Mouse (Mus musculus) stomach, postnatal 0 days (tissue): ENCODE results near the gene Scp2d1. TPM values are rescaled to one million over a fixed set of nuclear protein-coding genes. Genes with fewer than 3 reads are reported as not detected.
A peak's percentile ranks its signal among the peaks of the same experiment; 100 is the strongest.
"Not testable (repeated sequence)": the region's sequence is repeated elsewhere in the genome, so short reads cannot be mapped to it uniquely, and the experiment has no call there.

Experiments
- ATAC-seq: fragments of 200-750 bp; cut with Nextera tagmentation; 2 replicates; pipeline ENCODE4 v1.8.0; 2017; ENCODE audit not compliant: low FRiP score, low TSS enrichment
- DNase-seq: peaks from one replicate; pipeline ENCODE4 v3.0.0-alpha.2; 2016; ENCODE audit warnings: low spot score
- H3K27ac ChIP-seq: fragments of 300-500 bp; sonication (generic); replicated peaks from 2 replicates; pipeline ENCODE4 v1.5.1; 2014; ENCODE audit warnings: mild to moderate bottlenecking, control low read depth
- H3K27me3 ChIP-seq: fragments of 300-500 bp; sonication (generic); 2 replicates; pipeline ENCODE4 v1.6.1; 2014; ENCODE audit warnings: low read length; ENCODE audit not compliant: control insufficient read depth, insufficient read depth
- H3K36me3 ChIP-seq: fragments of 300-500 bp; sonication (generic); 2 replicates; pipeline ENCODE4 v1.6.1; 2014; ENCODE audit warnings: low read length, mixed read lengths; ENCODE audit not compliant: control insufficient read depth, insufficient read depth
- H3K4me1 ChIP-seq: fragments of 300-500 bp; sonication (generic); replicated peaks from 2 replicates; pipeline ENCODE4 v1.6.1; 2014; ENCODE audit warnings: antibody characterized with exemption; ENCODE audit not compliant: control insufficient read depth, insufficient read depth
- H3K4me2 ChIP-seq: fragments of 300-500 bp; sonication (generic); replicated peaks from 2 replicates; pipeline ENCODE4 v1.6.1; 2014; ENCODE audit warnings: low read depth, mild to moderate bottlenecking, control low read depth, moderate library complexity
- H3K4me3 ChIP-seq: fragments of 300-500 bp; sonication (generic); 2 replicates; pipeline ENCODE4 v1.5.1; 2014; ENCODE audit warnings: low read depth, low read length, control low read depth
- H3K9ac ChIP-seq: fragments of 300-500 bp; sonication (generic); 2 replicates; pipeline ENCODE4 v1.6.1; 2014; ENCODE audit warnings: mild to moderate bottlenecking, low read length, control low read depth, mixed read lengths
- H3K9me3 ChIP-seq: fragments of 300-500 bp; sonication (generic); 2 replicates; pipeline ENCODE4 v1.6.1; 2016; ENCODE audit warnings: low read length; ENCODE audit not compliant: control insufficient read depth
- CTCF ChIP-seq: IDR thresholded peaks from 2 replicates; pipeline ENCODE4 v1.5.1; 2016; ENCODE audit warnings: antibody characterized with exemption, low read depth, mild to moderate bottlenecking, moderate library complexity
- EP300 ChIP-seq: optimal IDR thresholded peaks from 2 replicates; pipeline ENCODE3; 2016; ENCODE audit warnings: antibody characterized with exemption
- WGBS: fragments of 180-500 bp; shearing (Covaris S2); extraction: QIAGEN DNeasy Blood & Tissue Kit; methylation state at CpG from one replicate; pipeline ENCODE4 v1.1.7; 2014; 5-methylcytosine and 5-hydroxymethylcytosine counted together
- polyA plus RNA-seq: library from polyadenylated mRNA; unstranded; fragments of >200 nt; fragmentation: Nextera tagmentation; extraction: Ambion mirVana; gene quantifications from 2 replicates; pipeline ENCODE4 v1.2.1, GENCODE M21; 2015

Scp2d1 gene
- not detected in 2 replicates for polyA plus RNA-seq

DNA sequence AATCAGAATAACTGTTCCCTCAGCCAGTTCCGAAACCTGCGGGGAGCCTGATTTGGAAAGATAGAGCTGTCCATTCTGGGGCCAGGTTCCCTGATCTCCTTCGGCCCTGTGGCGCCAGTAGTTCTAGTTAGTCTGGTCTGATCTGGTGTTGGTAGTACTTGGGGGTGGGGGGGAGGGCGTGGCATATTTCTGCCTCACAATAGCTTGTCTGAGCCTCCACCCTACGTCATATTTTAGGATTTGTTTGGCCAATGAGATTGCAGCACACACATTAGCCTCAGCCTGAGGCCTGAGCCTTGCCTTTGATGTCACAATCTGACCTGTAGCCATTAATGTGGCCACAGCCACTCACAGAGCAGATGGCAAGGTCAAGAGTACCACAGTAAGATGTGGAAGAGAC, at the start of gene Scp2d1:
Gene Scp2d1, plus strand, starts transcription at position 301 of the 400 bp plus-strand sequence.
- WGBS = 80% methylated on average over 6 of the region's 6 CpGs
- not testable (repeated sequence) for H3K9ac ChIP-seq, H3K4me2 ChIP-seq, DNase-seq, H3K4me3 ChIP-seq, H3K27me3 ChIP-seq, H3K27ac ChIP-seq, H3K4me1 ChIP-seq, H3K36me3 ChIP-seq, H3K9me3 ChIP-seq, ATAC-seq

DNA sequence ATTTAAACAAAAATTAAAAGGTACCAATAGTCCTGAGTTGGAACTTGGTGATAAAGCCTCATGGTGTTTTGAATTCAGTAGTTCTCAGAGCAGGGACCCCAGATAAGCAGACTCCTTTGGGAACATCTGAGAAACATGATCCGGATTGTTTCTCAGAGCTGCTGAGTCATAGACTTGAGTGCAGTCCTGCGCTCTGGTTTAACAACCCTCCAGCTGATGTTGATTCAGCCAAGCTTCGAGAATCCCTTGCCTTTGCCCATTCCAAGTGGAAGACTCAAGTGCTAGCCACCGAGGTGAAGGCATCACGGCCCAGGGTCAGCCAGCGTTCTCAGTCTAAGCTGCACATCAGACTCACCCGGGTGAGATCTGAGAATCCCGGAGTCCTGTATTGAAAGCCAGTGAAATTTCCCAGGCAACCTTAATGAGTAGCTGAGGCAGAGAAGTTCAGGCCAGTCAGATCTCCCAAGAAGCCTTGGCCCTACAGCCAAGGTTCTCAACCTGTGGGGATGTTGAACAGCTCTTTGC, 48.8 kb upstream of the Scp2d1 start:
- 67% methylated on average over 8 of the region's 8 CpGs for WGBS
- Histone ChIP-seq H3K4me3 (no peak overlapping the region), H3K36me3 (no peaks in the 10 kb centered on the region), H3K9ac (no peak overlapping the region), H3K9me3 (no peaks in the 10 kb centered on the region), H3K27ac (peak overlapping the region; percentile 35; the same call in 1 of the 2 replicates), H3K27me3 (no peaks in the 10 kb centered on the region), H3K4me1 (no peaks in the 10 kb centered on the region), H3K4me2 (no peak overlapping the region)
- ATAC-seq (no peak), DNase-seq (no peak)
- no peak for TF ChIP-seq CTCF
- no peak for TF ChIP-seq EP300

DNA sequence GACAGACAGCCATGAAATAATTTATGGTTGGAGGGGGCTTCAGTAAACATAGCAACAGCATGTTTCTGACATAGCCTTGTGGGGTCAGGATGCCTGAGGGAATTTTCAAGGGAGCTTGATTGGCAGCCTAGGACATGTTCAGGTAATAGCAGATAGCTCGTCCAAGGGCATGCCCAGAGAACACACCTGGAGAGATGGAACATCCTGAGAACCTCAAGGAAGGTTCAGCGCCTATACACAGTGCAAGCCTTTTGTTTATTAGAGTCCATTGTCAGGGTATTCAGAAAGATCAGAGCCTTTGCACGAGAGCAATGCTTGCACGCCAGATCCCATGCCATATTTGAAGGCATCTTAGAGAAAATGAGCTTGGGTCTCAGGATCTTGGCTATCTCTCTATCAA, 47.8 kb upstream of the Scp2d1 start:
- Histone ChIP-seq H3K9ac (no peak overlapping the region), H3K36me3 (no peaks in the 10 kb centered on the region), H3K4me2 (no peak overlapping the region), H3K4me3 (no peak overlapping the region), H3K4me1 (no peaks in the 10 kb centered on the region), H3K27ac (no peak overlapping the region), H3K27me3 (no peaks in the 10 kb centered on the region), H3K9me3 (no peaks in the 10 kb centered on the region)
- no peak for TF ChIP-seq EP300
- ATAC-seq (no peak), DNase-seq (no peak)
- WGBS = 90% methylated on average over 4 of the region's 4 CpGs

DNA sequence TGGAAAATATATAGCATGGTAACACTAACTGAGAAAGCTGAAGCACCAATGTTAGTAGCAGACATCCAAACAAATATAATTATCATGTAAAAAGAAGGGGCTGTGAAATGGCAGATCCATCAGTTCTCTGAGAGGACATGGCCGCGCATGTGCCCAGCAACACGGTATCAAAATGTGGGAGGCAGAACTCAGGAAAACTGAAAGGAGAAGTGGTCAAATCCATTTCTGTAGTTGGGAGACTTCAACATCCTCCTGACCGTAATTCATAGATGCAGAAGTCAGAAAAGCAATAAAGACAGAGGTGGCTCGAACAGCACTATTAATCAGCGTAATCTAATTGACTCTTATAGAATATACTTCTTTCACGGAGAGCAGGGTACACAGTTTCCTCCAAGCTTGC, 44.2 kb upstream of the Scp2d1 start:
- Histone ChIP-seq H3K4me1 (no peaks in the 10 kb centered on the region), H3K4me2 (no peak overlapping the region), H3K4me3 (no peak overlapping the region), H3K9ac (no peak overlapping the region), H3K27me3 (no peaks in the 10 kb centered on the region), H3K9me3 (no peaks in the 10 kb centered on the region), H3K27ac (no peak overlapping the region), H3K36me3 (no peaks in the 10 kb centered on the region)
- 84% methylated on average over 7 of the region's 7 CpGs for WGBS
- DNase-seq = no peak
- no peak for TF ChIP-seq EP300
- no peak for TF ChIP-seq CTCF
- ATAC-seq = no peak

DNA sequence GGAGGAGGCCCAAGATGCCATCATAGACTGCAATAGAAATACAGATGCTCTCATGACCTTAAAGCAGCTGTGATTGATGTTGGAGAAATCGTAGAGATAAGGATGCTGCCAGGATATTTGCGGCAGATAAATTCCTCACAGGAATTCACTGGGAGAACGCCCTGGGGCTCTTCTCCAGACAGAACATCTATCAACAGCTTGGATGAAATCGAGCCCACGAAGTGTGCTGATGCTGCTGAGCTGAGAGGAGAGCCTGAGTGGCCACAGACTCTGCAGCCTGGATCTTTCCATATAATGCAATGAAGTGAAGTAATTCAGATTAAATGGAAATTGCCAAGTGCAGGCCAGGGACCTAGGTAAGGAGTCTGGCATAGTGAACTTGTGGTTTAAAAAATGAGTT, 42.7 kb upstream of the Scp2d1 start:
- no peak overlapping the region for H3K27ac ChIP-seq
- DNase-seq = no peak
- H3K4me3 ChIP-seq = no peak overlapping the region
- no peaks in the 10 kb centered on the region for H3K4me1 ChIP-seq
- peak; percentile 26; the same call in 1 of the 2 replicates for ATAC-seq
- H3K9ac ChIP-seq = no peak overlapping the region
- 26% methylated on average over 5 of the region's 5 CpGs for WGBS
- no peaks in the 10 kb centered on the region for H3K27me3 ChIP-seq
- no peaks in the 10 kb centered on the region for H3K9me3 ChIP-seq
- H3K4me2 ChIP-seq = no peak overlapping the region
- TF ChIP-seq EP300 = no peak
- no peak for TF ChIP-seq CTCF
- H3K36me3 ChIP-seq = no peaks in the 10 kb centered on the region

DNA sequence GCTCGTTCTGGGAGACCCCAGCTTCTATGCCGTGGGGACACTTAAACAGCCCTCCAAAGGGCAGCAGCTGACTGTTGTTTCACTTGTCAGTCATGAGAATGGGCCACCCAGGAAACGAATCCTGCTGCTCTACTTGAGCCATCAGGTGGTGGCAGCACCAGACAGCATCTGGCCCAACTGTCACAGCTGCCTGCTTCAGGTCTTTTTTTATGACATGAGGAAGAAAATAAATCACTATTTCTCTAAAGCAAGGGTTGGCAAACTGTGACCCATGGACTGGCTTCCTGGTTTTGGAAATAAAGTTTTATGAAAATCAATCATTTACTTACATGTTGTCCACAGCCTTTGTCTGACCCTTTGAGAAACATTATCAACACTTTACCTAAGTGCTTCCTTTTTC, 41.6 kb upstream of the Scp2d1 start:
- TF ChIP-seq EP300 = no peak
- no peak for TF ChIP-seq CTCF
- H3K27ac ChIP-seq = no peak overlapping the region
- no peak overlapping the region for H3K4me2 ChIP-seq
- H3K36me3 ChIP-seq = no peaks in the 10 kb centered on the region
- no peaks in the 10 kb centered on the region for H3K9me3 ChIP-seq
- DNase-seq (no peak), ATAC-seq (no peak)
- H3K9ac ChIP-seq = no peak overlapping the region
- H3K4me3 ChIP-seq = no peak overlapping the region
- H3K27me3 ChIP-seq = no peaks in the 10 kb centered on the region
- H3K4me1 ChIP-seq = no peaks in the 10 kb centered on the region
- WGBS = 55% methylated on average over 3 of the region's 3 CpGs
